Mouse (Mus musculus) liver, postnatal 0 days (tissue): ENCODE data around the gene Nedd4.

Experiments used
- CTCF ChIP-seq: sonication (generic); IDR thresholded peaks from 2 replicates; pipeline ENCODE4 v1.5.1; 2016; ENCODE audit warnings: antibody characterized with exemption, low read depth
- EP300 ChIP-seq: IDR thresholded peaks from 2 replicates; pipeline ENCODE4 v1.6.1; 2016; ENCODE audit warnings: antibody characterized with exemption, low read depth, mild to moderate bottlenecking

DNA sequence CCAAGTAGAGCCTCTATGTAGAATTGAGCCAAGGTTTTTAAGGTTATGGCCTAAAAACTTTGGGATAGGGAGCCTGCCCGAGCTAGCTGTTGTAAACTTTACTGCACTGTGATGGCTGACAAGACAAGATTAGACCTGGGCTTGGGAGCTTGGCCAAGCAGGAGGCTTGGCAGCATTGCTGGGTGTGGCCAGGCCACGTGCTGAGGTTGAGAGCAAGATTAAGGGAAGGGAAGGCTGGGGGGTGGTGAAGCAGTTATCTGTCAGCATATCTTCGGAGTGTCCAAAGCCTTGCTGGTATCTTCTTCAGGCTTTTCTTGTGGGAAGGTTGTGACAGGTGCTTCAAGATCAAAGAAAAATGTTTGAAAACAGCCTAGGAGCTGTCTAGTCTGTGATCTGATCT lies 37.6 kb downstream of the Nedd4 start:
- TF ChIP-seq CTCF, result no peak
- peak; percentile 76 for TF ChIP-seq EP300
